Mouse (Mus musculus) CD4-positive, CD25-positive, alpha-beta regulatory T cell, adult 2 months (primary cell): ENCODE data around the gene Med10.

Experiments
- DNase-seq: peaks from one replicate; pipeline ENCODE4 v3.0.0-alpha.2; 2012; ENCODE audit warnings: low read depth, low spot score

Gene Med10

GRCm38 (mm10) chr13:69825396-69826095, 23.4 kb downstream of the Med10 start:
- DNase-seq: no peak

- no peak for DNase-seq
Observed at GRCm38 (mm10) chr13:69830606-69831005, 28.4 kb downstream of the Med10 start.

DNA sequence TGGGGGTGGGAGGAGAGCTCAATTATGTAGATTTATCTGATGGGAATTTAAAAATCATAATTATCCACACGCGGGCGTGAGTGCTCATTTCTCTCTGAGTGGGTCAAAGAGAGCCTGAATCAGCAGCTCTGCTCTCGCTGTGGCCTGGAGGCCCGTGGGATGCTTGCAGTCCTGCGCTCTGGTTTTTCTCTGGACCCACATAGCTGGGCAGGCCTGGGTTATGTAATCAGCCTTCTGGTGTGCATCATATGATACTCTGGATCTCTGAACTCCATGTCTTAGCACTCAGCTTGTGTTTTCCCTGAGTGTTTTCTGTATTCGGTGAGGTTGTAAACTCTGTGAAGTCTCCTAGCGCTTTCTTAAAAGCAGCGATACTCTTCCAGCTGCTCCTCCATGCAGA, 30.4 kb downstream of the Med10 start:
- no peak for DNase-seq

DNA sequence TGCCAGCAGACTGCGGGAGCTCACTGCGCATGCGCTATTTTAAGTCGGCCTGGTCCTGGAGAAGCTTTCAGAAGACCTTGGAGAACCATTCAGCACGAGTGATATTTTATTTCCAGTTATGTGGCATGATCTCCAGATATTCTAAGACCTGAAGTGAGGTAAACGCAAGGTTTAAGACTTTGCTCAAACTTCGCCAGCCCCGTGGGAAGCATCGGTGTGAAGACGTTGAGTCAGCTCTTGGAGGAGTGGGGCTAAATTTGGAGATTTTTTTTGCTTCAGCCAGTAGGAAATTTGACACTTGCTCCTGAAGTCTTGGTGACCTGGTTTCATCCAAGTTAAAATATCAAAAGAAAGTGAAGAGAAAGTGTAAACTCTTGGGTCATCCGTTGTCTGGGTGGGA, 31.2 kb downstream of the Med10 start:
- no peak for DNase-seq

GRCm38 (mm10) chr13:69845592-69845991, 43.4 kb downstream of the Med10 start:
- no peak for DNase-seq

DNA sequence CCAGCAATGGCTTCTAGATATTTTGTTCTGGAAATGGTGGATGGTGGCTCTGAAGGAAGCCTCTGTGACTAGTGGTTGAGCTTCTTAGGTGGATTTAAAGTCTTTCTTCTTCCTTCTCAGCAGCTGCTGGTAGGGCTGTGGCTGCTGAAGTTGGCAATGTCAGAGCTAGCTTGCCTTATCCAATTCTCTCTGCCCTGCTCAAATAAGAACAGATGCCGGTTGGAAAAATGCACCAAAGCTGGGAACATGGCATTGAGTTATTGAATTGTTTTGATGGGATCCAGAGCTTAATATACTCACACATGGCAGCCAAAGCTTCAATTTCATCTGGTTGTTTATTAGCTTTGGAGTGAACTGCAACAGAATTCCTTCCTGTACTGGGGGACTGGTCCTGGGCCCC, 47.4 kb downstream of the Med10 start:
- no peak for DNase-seq

- no peak for DNase-seq
Observed at GRCm38 (mm10) chr13:69852313-69852712, 50.1 kb downstream of the Med10 start.

DNA sequence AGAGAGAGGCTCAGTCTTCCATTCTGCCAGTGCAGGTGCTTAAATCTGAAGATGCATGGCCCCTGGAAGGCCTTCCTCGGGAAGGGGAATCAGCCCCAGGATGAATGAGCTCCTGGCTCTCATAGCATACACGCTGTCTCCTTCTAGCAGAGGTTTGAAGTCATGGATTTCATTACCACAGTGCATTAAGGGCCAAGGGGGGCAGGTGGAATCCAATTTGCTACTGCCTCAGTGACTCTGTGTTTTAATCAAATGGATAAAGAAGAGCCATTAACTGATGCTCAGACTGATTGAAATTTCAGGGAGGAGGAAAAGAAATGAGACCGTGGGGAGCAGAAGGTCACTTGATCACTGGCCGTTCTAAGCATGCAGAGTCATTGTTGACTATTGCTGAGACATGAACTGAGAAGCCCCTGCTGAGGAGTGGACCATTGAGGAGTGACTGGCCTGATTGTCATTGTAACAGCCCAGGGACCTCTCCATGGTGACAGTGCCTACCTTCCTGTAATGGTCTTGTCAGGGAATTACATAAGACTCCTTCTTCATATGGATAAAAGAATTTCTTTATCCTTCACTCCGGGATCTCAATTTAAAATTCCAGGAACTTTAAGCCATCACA, 51.3 kb downstream of the Med10 start:
- no peak for DNase-seq

DNA sequence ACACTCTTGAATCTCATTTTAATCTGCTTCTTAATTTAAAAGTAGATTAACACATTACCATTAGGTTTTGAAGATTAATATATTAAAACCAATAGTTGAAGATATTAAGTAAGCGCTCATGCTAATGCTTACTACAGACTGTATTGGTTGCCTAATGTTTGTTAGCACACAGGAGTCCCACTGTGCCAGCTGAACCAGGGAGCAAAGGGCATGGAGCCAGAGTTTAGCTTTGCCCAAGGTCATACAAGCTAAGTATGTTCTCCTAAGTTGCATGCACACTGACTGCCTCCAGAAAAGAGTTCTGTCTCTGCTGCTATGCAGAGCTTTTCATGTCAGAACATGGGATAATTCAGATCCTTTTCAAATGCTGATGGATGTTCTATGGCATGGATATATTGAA, 53.7 kb downstream of the Med10 start:
- DNase-seq: no peak

DNA sequence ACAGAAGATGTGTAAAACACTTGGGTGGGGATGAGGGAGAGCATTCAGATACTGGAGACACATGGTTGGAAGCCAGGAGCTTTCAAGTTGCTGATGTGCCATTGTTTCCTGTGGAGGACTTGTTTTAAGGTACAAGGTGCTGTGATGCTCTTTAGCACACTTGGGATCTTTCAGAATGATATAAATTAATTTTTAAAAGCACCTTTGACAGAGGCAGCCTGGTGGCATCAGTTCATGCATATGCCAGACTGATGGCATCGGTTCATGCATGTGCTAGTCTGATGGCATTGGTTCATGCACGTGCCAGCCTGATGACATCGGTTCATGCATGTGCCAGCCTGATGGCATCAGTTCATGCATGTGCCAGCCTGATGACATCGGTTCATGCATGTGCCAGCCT, 60.1 kb downstream of the Med10 start:
- DNase-seq: no peak

GRCm38 (mm10) chr13:69864911-69865310, 62.7 kb downstream of the Med10 start:
- no peak for DNase-seq
